Mouse (Mus musculus): ENCODE data around the gene Gm28047. TPM values are rescaled to one million over a fixed set of nuclear protein-coding genes. Genes with fewer than 3 reads are reported as not detected.

The Gm28047 gene
- total and polyA plus RNA-seq, 2 experiments = not detected

- no peaks in the 10 kb centered on the region for H3K27me3 ChIP-seq (ENCODE audit: control insufficient read depth, insufficient read depth, low read length)
- no peak for DNase-seq (ENCODE audit: extremely low read depth, low read depth, low spot score)
- no peaks in the 10 kb centered on the region for H3K79me2 ChIP-seq (ENCODE audit: control insufficient read depth, insufficient read depth, low read length)
- H3K4me1 ChIP-seq (ENCODE audit: control insufficient read depth, insufficient read depth, low read length) = peaks cover 4% of the 10 kb centered on the region
- TF ChIP-seq CTCF (IDR thresholded peaks at IDR 0.05; ENCODE audit: low read depth, low read length) (no peak), POLR2A (IDR thresholded peaks at IDR 0.05; ENCODE audit: extremely low read depth, insufficient read depth, low read length) (no peak)
- H3K27ac ChIP-seq (replicated peaks; ENCODE audit: insufficient read depth, low read depth, low read length) = no peak overlapping the region
- H3K36me3 ChIP-seq (ENCODE audit: control insufficient read depth, insufficient read depth, low read length) = peaks cover 5% of the 10 kb centered on the region
- WGBS = 94% methylated on average over 1 of the region's 1 CpGs
- no peak overlapping the region for H3K9ac ChIP-seq (ENCODE audit: low read depth, low read length)
- H3K4me3 ChIP-seq (ENCODE audit: insufficient read depth, low read depth, low read length) = no peak overlapping the region
These were observed 118.0 kb downstream of the Gm28047 start for GRCm38 (mm10) chr15:102506864-102507263.

GRCm38 (mm10) chr15:102506464-102506830, 118.4 kb downstream of the Gm28047 start:
- TF ChIP-seq POLR2A (IDR thresholded peaks at IDR 0.05; ENCODE audit: extremely low read depth, insufficient read depth, low read length) (no peak), CTCF (IDR thresholded peaks at IDR 0.05; ENCODE audit: low read depth, low read length) (no peak)
- Histone ChIP-seq H3K4me3 (ENCODE audit: insufficient read depth, low read depth, low read length) (no peak overlapping the region), H3K36me3 (ENCODE audit: control insufficient read depth, insufficient read depth, low read length) (peaks cover 5% of the 10 kb centered on the region), H3K27me3 (ENCODE audit: control insufficient read depth, insufficient read depth, low read length) (no peaks in the 10 kb centered on the region), H3K27ac (replicated peaks; ENCODE audit: insufficient read depth, low read depth, low read length) (no peak overlapping the region), H3K79me2 (ENCODE audit: control insufficient read depth, insufficient read depth, low read length) (no peaks in the 10 kb centered on the region), H3K9ac (ENCODE audit: low read depth, low read length) (no peak overlapping the region), H3K4me1 (ENCODE audit: control insufficient read depth, insufficient read depth, low read length) (peaks cover 4% of the 10 kb centered on the region)
- WGBS = 18% methylated on average over 2 of the region's 2 CpGs
- no peak for DNase-seq (ENCODE audit: extremely low read depth, low read depth, low spot score)

GRCm38 (mm10) chr15:102505770-102506463, 119.0 kb downstream of the Gm28047 start:
- H3K36me3 ChIP-seq (ENCODE audit: control insufficient read depth, insufficient read depth, low read length) = peaks cover 9% of the 10 kb centered on the region
- 79% methylated on average over 9 of the region's 9 CpGs for WGBS
- no peak overlapping the region for H3K27ac ChIP-seq (replicated peaks; ENCODE audit: insufficient read depth, low read depth, low read length)
- TF ChIP-seq CTCF (IDR thresholded peaks at IDR 0.05; ENCODE audit: low read depth, low read length) (no peak), POLR2A (IDR thresholded peaks at IDR 0.05; ENCODE audit: extremely low read depth, insufficient read depth, low read length) (no peak)
- peaks cover 4% of the 10 kb centered on the region for H3K4me1 ChIP-seq (ENCODE audit: control insufficient read depth, insufficient read depth, low read length)
- no peak for DNase-seq (ENCODE audit: extremely low read depth, low read depth, low spot score)
- no peak overlapping the region for H3K4me3 ChIP-seq (ENCODE audit: insufficient read depth, low read depth, low read length)
- H3K79me2 ChIP-seq (ENCODE audit: control insufficient read depth, insufficient read depth, low read length) = no peaks in the 10 kb centered on the region
- H3K27me3 ChIP-seq (ENCODE audit: control insufficient read depth, insufficient read depth, low read length) = no peaks in the 10 kb centered on the region
- no peak overlapping the region for H3K9ac ChIP-seq (ENCODE audit: low read depth, low read length)

- no peaks in the 10 kb centered on the region for H3K27me3 ChIP-seq (ENCODE audit: control insufficient read depth, insufficient read depth, low read length)
- H3K36me3 ChIP-seq (ENCODE audit: control insufficient read depth, insufficient read depth, low read length) = peaks cover 13% of the 10 kb centered on the region
- DNase-seq (ENCODE audit: extremely low read depth, low read depth, low spot score) = no peak
- H3K4me1 ChIP-seq (ENCODE audit: control insufficient read depth, insufficient read depth, low read length) = peaks cover 2% of the 10 kb centered on the region
- TF ChIP-seq POLR2A (IDR thresholded peaks at IDR 0.05; ENCODE audit: extremely low read depth, insufficient read depth, low read length) (no peak), CTCF (IDR thresholded peaks at IDR 0.05; ENCODE audit: low read depth, low read length) (no peak)
- 76% methylated on average over 12 of the region's 12 CpGs for WGBS
- H3K4me3 ChIP-seq (ENCODE audit: insufficient read depth, low read depth, low read length) = no peak overlapping the region
- no peak overlapping the region for H3K27ac ChIP-seq (replicated peaks; ENCODE audit: insufficient read depth, low read depth, low read length)
- H3K9ac ChIP-seq (ENCODE audit: low read depth, low read length) = no peak overlapping the region
- no peaks in the 10 kb centered on the region for H3K79me2 ChIP-seq (ENCODE audit: control insufficient read depth, insufficient read depth, low read length)
These were observed 119.6 kb downstream of the Gm28047 start for GRCm38 (mm10) chr15:102505073-102505769.

- H3K9ac ChIP-seq (ENCODE audit: low read depth, low read length) = no peak overlapping the region
- TF ChIP-seq POLR2A (IDR thresholded peaks at IDR 0.05; ENCODE audit: extremely low read depth, insufficient read depth, low read length) (no peak), CTCF (IDR thresholded peaks at IDR 0.05; ENCODE audit: low read depth, low read length) (no peak)
- WGBS = 87% methylated on average over 9 of the region's 9 CpGs
These were observed 120.7 kb downstream of the Gm28047 start for GRCm38 (mm10) chr15:102503924-102504782.

More at GRCm38 (mm10) chr15:102503924-102504782, 120.7 kb downstream of the Gm28047 start:
- no peak overlapping the region for H3K4me3 ChIP-seq (ENCODE audit: insufficient read depth, low read depth, low read length)
- H3K4me1 ChIP-seq (ENCODE audit: control insufficient read depth, insufficient read depth, low read length) = no peaks in the 10 kb centered on the region
- no peaks in the 10 kb centered on the region for H3K79me2 ChIP-seq (ENCODE audit: control insufficient read depth, insufficient read depth, low read length)
- H3K36me3 ChIP-seq (ENCODE audit: control insufficient read depth, insufficient read depth, low read length) = peaks cover 22% of the 10 kb centered on the region
- no peaks in the 10 kb centered on the region for H3K27me3 ChIP-seq (ENCODE audit: control insufficient read depth, insufficient read depth, low read length)
- no peak for DNase-seq (ENCODE audit: extremely low read depth, low read depth, low spot score)
- H3K27ac ChIP-seq (replicated peaks; ENCODE audit: insufficient read depth, low read depth, low read length) = no peak overlapping the region

All from liver, adult 2 months (tissue).